Mouse (Mus musculus): ENCODE data around the gene Nlk.
"Not testable (repeated sequence)": the region's sequence is repeated elsewhere in the genome, so short reads cannot be mapped to it uniquely, and the experiment has no call there.

Nlk gene

GRCm38 (mm10) chr11:78594271-78594964 is 102.8 kb downstream of the Nlk start:
- no peak for DNase-seq

GRCm38 (mm10) chr11:78587677-78588076 is 109.5 kb downstream of the Nlk start:
- not testable (repeated sequence) for DNase-seq

- DNase-seq = no peak
Measured at GRCm38 (mm10) chr11:78586099-78586498, 111.1 kb downstream of the Nlk start.

GRCm38 (mm10) chr11:78582848-78583247 is 114.3 kb downstream of the Nlk start:
- no peak for DNase-seq

- peak in 1 of 2 experiments; percentile 19 for DNase-seq
Measured at GRCm38 (mm10) chr11:78574975-78575374, 122.2 kb downstream of the Nlk start.

- DNase-seq = no peak
Measured at GRCm38 (mm10) chr11:78574536-78574935, 122.6 kb downstream of the Nlk start.

GRCm38 (mm10) chr11:78574031-78574430 is 123.1 kb downstream of the Nlk start:
- not testable (repeated sequence) for DNase-seq

- DNase-seq = no peak
Measured at GRCm38 (mm10) chr11:78571854-78572253, 125.3 kb downstream of the Nlk start.

GRCm38 (mm10) chr11:78571441-78571840 is 125.7 kb downstream of the Nlk start:
- DNase-seq = no peak

- DNase-seq = peak; percentile 31 to 51
Measured at GRCm38 (mm10) chr11:78569806-78570205, 127.4 kb downstream of the Nlk start.

GRCm38 (mm10) chr11:78568827-78569226 is 128.3 kb downstream of the Nlk start:
- DNase-seq = no peak

- no peak for DNase-seq
Measured at GRCm38 (mm10) chr11:78567614-78568013, 129.6 kb downstream of the Nlk start.

GRCm38 (mm10) chr11:78566775-78567174 is 130.4 kb downstream of the Nlk start:
- peak; percentile 38 to 81 for DNase-seq

- DNase-seq = peak; percentile 85 to 87
Measured at GRCm38 (mm10) chr11:78560447-78560846, 136.7 kb downstream of the Nlk start.

GRCm38 (mm10) chr11:78557241-78557640 is 139.9 kb downstream of the Nlk start:
- DNase-seq = peak; percentile 66 to 70

GRCm38 (mm10) chr11:78556070-78556469 is 141.1 kb downstream of the Nlk start:
- no peak for DNase-seq

GRCm38 (mm10) chr11:78555623-78556022 is 141.6 kb downstream of the Nlk start:
- DNase-seq = peak in 1 of 2 experiments; percentile 20

GRCm38 (mm10) chr11:78551059-78551398 is 146.1 kb downstream of the Nlk start:
- DNase-seq = no peak

GRCm38 (mm10) chr11:78550168-78551058 is 146.8 kb downstream of the Nlk start, which contains the start of gene Tmem97:
TSS of gene Tmem97 (minus strand) at chr11:78550777.
- peak; percentile 98 for DNase-seq

GRCm38 (mm10) chr11:78549491-78549987 is 147.6 kb downstream of the Nlk start:
- DNase-seq = peak; percentile 29 to 33

- DNase-seq = no peak
Measured at GRCm38 (mm10) chr11:78547718-78548460, 149.3 kb downstream of the Nlk start.

- DNase-seq = no peak
Measured at GRCm38 (mm10) chr11:78545181-78545580, 152.0 kb downstream of the Nlk start.

Data from kidney, postnatal 36 days (tissue).